Mouse (Mus musculus) right cerebral cortex, postnatal 36 days (tissue): ENCODE measurements around the gene Efcab9.

Source experiments
- DNase-seq, 2 experiments: peaks; one replicate each; pipeline ENCODE4 v3.0.0; 2022; ENCODE audit warnings: low spot score in 2 of 2, mixed read lengths in 1 of 2

Efcab9 gene

DNA sequence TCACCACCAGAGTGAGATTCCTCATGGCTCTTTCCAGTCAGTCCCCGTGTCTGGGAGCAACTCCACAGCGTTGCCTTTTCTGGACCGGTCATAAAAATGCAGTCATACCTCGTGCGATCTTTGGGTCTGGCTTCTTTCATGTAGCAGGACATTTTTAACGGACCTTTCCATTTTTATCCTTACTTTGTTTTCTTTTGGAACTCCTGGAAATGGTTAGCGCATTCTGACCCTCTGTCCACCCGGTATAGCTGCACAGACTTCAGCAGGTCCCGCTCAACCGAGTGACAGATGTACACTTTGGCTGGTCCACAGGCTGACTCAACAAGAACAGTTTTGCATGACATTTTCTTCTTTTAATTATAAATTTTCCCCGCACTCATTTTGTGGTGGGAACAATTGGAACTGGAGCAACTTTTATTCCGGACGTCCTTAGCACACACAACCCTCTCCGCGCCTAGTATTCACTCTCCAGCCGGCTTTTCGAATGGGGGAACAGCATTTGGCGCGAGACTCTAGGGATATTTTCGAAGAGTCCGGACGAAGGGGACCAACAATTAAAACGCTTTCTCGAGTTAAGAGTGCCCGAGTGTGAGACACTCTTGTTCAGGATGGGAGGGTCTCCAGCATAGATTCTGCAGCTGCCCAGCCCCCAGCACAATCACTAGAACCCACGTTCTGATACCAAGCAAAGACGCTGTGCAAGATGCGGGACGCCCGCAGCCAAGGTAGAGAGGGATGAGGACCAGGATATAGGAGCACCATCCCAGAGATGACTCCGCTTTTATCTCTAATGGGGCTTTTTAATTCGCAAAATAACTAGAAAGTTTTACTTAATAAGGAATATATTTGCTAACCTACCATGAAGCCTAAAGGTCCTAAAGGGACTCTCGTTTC lies at the start of gene Efcab9:
TSS of gene Efcab9 (minus strand) at position 211 of the 894 bp plus-strand sequence.
- DNase-seq, result no peak

DNA sequence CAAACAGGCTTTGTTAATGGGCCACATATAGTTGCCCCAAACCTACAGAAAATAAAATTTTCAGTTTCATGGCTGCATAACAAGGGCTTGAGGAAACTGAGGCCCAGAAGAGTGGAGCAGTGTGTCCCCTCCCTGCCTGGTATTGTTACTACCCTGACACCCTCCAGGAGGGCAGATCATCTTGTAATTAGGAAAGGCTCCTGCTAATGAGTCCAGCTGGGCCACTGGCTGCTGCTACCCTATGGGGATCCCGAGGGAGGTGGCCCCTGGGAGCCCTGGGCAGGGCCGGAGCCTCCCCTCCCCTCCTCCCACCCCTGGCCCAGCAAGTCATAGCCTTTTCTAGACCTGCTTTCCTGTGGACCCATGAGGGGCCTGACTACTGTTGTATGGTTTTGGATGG lies 49.1 kb upstream of the Efcab9 start:
- DNase-seq, result no peak

DNA sequence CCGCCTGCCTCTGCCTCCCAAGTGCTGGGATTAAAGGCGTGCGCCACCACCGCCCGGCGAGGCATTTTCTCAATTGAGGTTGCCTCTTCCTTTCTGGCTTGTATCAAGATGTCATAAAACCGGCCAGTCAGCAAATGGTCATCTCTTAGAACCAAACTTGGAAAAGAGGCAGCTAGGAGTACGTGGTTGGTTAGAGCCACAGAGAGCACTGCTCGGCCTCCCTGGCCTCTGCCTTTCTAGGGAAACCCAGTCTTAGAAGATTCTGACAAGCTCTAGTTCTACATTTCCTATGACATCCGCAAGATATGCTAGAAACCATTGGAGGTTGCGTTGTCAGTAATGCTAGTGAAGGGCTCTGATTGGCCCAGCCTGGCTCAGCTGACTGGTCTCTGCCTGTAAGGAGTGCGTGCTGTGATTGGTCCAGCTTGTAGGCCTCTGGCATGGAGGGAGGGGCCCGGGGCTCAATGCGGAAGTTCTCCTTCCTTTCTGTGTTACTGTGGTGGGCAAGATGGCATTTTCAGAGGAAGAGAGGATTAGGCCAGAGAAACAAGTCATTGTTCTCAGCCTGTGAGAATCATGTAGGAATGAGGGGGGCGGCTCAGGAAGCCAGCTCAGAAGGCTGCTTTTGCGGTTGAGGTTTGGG lies 48.5 kb upstream of the Efcab9 start:
- DNase-seq, result peak; percentile 39 to 55

DNA sequence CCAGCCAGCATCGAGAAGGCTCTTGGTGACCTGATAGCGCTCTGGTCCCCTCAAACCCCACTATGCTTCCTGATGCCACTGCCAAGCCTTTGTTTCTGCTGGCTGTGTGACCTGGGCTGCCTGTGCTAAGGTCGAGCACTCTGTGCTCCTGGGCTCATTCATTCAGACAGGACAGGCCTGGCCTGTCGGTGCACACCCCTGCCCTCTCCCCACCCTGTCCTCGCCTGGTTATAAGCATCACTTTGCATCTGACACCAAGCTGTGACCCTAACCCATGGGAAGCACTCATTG lies 44.8 kb upstream of the Efcab9 start:
- no peak for DNase-seq

DNA sequence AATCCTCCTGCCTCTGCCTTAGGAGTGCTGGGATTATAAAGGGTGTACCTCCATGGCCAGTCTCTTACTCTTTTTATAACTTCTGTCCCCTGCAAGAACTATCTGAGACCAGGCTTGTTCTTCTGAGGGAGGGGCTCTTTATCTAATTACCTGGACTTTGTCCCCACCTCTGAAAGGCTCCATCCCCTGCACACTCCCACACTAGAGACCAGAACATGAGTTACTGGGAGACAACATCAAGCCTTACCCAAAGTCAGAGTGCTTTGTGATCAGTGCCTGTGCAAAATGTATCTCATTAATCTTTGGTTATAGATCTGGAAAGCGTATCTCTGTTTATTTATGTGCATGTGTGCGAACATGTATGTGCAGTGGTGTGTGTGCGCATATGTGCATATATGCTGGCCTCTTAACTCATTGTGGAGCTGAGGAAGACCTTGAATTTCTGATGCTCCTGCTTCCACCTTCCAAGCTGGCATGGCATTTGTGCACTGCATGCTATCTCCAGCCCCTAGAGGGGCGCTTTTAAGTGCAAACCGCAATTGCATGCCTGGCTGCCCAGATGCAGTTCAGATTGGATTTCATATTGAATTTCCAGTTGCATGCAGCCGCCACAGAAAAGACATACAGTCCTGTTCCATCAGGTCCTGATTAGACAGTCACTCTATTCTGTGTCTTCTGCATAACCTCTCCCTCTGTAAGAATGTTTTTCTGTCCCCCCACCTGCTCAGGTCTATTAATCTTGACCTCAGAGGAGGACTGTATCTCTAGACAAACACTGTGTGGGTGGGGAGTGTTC lies 44.3 kb upstream of the Efcab9 start:
- DNase-seq, result no peak

DNA sequence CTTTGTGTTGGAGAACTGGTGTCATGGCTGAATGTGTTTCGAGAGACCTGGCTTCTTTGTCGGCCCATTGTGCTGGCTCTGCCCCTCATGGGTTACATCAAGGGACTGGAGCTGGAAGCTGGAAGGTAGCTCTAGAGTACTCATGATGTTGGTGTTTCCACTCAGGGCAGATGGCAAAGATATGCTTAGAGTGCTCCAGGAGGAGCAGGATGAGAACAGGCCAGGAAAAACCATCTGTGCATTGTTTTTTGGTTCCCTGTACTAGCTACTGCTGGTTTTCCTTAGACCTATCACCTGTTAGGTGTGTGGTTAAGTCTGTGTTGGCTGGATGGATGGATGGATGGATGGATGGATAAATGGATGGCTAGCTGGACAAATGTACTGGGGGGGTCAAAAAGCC lies 41.8 kb upstream of the Efcab9 start:
- DNase-seq, result no peak

DNA sequence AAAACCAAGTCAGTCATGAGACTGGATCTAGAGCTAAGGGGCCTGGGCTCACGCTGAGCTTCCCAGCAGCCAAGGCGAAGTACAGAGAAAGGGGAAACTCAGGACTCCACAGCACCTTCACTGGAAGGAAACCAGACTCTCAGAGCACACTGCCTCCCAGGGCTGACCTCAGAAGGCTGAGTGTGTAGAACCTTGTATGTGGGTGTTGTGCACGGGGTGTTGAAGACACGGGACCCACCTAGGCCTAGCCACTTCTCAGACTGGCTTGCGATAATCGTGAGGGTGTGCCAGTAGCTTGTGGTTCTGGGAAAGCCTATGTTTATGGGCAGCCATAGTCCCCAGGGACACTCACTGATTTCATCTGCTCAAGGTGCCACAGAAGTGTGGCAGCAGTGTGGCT lies 39.2 kb upstream of the Efcab9 start:
- DNase-seq, result no peak

DNA sequence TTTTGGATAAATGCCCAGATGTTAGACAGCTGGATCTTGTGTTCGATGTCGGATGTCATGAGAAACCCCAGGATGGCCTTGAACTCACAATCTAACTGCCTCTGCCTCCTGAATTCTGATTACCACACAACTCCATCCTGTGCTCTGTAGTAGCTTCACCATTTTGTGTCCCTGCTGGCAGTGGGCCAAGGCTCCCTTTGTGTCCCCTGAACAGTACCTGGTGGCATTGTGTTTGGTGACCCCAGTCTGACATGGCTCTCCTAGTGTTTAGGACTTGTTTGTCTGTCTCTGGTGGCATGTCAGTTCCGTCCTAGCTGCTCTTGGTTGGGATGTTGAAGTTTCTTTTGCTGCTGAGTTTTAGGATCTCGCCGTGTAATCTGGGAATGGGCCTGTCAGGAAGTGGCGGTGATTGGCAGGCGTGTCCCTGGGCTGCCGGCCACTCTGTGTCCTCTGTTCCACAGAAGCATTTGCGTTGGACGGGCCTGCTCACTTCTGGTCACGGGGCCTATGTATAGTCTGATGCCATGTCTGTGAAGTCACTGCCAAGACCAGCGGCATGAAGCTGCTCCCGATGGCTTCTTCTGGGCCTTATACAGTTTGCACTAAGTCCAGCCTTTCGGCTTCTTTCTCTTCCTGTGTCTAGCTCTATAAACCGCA lies 36.9 kb upstream of the Efcab9 start:
- DNase-seq, result no peak

DNA sequence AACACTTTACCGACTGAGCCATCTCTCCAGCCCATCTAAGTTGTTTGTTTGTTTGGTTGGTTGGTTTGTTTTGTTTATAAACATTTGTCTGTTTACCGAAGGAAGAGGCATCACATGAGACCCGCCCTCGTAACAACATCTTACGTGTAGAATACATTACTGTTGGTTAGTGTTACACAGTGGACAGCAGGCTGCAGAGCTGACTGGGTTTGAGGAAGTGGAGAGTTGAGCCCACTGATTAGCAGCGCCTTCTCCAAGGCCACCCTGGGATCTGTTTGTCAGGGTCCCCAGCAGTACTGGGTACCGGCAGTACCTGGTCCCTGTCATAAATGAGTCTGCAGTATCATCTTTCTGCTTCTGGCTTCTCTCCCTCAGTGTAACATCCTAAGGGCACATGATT lies 36.2 kb upstream of the Efcab9 start:
- DNase-seq, result no peak

DNA sequence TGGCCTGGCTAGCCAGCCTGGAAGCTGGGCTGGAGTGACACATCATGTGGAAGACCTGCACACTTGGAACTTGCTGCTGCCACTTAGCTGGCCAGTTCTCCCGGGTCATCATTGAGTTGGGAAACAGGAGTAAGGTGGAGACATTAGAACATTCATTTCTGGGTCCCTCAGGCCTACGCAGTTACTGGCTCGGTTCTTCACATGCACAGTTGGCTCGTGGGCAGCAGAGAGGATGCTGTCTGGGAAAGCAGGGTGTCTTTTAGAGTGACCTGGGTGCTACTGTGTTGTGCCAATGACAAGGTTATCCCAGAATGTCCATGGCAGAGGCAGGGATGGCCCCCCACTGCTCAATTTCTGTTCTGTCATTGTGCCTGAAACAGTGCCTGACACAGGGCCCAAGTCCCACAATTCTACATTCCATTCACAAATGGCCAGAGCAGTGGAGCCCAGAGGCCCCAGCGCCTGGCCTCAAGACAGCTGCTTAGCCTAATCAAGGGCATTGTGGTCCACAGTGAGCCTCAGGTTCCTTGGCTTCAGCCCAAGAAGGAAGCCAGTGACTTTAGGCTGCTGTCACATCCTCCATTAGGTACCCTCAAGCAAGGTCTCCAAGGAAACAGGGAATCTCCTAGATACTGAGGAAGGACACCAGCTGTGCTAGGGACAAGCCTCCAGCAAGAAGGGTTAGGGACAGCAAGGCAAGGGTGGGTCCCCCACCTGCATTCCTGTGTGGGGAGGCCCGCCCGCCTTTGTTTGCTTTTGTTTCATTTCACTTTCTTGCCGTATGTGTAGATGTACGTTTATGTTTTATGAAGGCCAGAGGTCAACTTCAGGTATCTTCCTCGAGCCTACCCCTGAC lies 35.3 kb upstream of the Efcab9 start:
- no peak for DNase-seq

DNA sequence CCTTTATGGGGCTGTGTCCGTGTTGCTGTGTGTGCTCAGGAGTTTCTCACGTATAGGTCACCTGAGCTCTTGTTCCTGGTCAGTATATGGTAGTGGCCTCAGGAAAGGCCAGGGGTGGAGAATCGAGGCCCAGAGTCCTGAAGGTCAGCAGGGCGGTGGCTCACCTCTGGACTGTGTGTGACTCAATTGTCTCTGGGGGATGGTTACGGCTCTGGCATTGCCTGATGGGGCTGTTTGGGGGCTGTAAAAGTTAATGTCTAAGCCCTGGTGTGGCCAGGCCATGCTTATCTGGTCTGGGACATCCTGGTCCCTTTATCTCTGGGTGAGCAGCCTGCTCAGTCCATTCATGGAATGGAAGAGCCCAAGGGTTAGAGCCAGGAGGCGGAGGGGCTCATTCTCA lies 34.3 kb upstream of the Efcab9 start:
- no peak for DNase-seq

DNA sequence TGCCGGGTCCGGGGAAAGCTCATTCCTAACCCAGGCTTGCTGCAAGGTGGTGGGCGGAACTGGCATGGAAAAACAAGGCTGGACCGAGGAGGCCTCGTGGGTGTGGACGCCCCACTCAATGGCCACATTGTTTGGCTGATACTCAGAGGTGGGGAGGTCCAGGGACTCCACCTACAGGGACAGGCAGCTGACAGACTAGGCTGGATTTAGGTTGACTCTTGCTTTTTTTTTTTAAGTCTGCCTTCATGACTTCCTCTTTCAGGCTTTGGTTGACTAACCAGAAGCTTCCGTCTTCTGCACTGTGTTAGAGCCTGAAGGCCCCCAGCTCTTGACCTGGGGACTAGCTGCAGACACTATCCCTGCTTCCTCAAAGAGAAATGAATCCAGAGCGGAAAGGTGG lies 33.2 kb upstream of the Efcab9 start:
- no peak for DNase-seq

DNA sequence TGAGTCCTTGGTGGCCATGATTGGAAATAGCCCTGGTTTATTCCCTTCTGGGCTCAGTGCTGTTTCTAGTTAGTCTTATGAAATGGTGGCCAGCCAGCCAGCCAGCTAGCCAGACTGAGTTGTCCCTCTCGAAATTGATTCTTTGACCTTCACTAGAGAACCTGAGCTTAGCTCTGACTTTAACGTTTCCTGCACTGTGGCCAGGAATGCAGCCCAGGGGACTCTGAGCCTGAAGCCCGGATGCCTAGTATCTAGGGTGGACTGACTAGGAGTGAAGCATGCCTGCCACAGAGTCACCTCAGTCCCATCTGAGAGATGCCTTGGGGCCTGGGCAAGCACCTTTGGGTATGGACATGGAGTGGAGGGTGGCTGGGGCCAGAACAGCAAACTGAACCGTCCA lies 32.7 kb upstream of the Efcab9 start:
- no peak for DNase-seq

DNA sequence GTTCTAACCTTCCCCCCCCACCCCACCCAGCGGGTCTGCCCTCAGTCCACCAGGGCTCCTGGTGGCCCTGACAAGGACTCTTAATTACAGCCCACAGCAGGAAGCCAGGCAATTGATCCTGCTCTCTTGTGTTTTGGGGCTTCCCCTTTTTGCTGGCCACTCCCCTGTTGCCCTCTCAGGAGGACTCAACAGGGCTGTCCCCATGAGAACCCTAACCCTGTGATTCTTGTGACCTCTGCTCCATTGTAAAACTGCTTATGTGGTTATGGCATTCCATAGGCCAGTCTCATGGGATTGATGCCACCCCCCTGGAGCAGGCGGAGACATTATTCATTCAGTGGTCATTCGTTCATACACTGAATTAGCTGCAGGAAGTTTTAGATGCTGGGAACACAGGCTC lies 31.8 kb upstream of the Efcab9 start:
- no peak for DNase-seq

DNA sequence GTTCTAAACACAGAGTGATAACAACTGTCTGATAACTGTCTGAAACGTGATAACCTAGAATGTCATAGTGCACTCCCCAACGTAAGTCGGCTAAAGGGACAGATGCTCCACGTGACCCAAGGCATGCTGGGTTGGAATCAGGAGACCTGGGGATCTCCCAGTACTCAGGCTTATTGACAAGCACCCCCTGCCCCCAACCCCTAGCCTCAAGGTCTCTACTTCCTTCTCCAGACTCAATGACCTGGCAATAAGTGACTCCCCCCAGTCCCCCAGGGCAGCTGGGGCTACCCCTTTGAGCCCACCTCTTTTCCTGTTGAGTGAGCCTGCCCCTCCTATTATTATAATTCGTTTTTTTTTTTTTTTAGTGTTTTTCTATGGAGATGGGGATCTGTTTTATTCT lies 30.8 kb upstream of the Efcab9 start:
- no peak for DNase-seq

DNA sequence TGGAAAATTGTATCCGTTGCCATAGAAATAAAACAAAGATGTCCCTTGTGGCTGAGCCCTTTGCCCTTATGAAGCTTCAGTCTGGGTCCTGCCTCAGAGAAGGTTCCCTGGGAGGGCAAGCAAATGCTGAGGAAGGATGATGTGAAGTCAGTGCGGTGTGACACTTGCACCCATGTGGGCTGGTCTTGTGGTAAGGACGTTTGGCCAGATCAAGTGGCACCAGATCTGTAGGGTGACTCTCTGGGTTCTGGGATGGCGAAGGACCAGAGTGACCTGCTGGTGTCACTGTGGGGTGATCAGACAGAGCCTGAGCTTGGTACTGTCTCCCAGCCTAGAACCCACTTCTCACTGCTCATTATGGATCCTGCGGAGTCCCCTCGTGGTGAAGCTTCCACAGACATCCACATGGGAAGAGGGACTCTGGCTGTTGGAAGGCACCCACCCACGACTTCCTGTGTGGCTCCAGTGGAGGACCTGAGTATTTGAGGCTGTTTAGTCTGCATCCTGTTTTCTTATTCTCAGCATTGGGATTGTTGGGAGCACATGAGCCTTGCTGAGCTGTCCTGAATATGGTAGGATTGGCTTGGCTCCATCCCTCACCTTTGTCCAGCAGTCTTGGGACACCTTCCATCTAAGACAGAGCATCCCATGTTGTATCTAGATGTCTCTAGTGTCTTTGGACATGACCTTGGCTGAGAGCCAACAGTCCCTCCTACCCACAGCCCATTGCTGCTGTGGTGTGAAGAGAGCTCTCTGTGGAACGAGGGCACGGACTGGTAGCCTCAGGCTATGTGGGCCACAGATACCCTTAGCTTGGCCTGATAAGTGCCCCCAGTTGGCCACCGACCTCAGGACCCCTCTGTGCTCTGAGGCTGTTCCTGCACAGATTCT lies 29.8 kb upstream of the Efcab9 start:
- DNase-seq, result no peak

DNA sequence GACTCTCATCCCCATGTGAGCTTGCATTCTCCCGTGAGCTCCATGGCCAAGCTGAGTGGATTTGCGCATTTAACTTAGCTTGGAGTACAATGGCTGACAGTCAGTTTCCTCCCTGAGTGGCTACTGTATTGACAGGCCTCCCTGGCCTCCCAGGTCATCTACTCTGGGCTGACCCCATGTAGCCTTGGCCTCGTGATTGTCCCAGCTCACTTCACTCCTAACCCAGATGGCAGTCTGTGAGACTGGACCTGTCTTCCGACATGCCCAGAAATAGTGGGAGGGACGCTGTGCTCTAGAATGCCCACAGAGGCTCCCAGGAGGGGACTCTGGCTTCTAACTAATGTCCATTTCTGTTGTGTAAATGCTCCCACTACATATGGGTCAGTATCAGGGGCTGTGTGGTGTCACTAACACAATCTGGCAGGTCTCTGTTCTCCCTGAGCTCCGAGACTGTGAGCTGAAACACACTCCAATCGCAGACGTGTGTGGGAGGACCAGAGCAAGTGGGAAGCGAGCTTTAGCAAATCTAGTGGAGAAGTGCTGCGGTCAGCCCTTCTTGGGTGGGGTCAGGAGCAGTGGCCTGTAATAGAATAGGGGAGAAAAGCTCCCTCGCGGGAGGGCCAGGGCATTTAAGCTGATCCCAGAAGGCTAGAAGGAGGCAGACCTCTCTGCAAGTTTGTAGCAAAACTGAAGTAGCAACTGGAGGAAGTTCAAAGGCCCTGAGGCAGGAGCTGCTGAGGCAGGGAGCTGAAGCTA lies 28.3 kb upstream of the Efcab9 start:
- no peak for DNase-seq

DNA sequence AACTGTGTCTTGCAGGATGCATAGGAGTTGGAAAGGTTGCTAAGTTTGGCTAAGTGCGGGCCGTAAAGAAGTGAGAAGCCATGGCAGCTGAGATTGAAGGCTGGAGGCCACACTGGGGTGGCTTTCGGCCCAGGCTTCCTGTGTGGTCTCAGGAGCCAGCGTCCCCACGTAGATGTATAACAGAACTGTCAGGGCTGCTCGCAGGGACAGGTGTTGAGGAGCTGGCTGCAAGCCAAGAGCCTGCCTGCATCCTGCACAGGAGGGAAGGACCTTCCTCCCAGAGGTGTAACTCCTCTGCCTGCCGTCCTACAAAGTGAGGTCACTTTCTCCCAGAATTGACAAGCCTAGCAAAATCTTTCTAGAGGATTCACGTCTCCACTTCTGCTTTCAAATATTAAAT lies 26.8 kb upstream of the Efcab9 start:
- DNase-seq, result no peak

DNA sequence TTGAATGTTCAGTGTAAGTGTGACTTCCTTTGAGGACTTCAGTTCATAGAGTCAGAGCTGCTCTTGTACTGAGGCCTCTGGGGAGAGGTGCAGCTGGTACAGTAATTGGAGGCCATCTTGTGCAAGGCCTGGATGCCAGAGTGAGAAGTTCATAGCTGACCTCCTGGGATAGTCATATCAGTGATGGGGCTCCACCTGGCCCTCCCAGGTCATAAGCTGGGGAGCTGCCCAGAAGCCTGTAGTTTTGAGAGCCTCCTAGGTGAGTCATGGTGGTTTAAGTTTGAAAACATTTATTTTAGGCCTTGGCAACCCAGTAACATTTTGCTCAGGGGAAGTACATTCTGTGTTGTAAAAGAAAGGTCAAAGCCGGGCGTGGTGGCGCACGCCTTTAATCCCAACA lies 26.1 kb upstream of the Efcab9 start:
- no peak for DNase-seq
